Mouse (Mus musculus) embryonic fibroblast, embryonic 13.5 days (primary cell): ENCODE data around the gene Tpm4.

Experiments used
- CTCF ChIP-seq: IDR thresholded peaks from 2 replicates; pipeline ENCODE4 v1.5.1; 2011; ENCODE audit warnings: mild to moderate bottlenecking, control low read depth, low read length, moderate library complexity, borderline replicate concordance; ENCODE audit not compliant: insufficient read depth
- POLR2A ChIP-seq: IDR thresholded peaks from 2 replicates; pipeline ENCODE4 v1.6.1; 2011; ENCODE audit warnings: low read depth, mild to moderate bottlenecking, control low read depth, low read length, moderate library complexity

GRCm38 (mm10) chr8:72190215-72190539, 55.4 kb downstream of the Tpm4 start:
- TF ChIP-seq CTCF, result no peak
- no peak for TF ChIP-seq POLR2A
